Mouse (Mus musculus): ENCODE data around the gene Abhd4. TPM values are rescaled to one million over a fixed set of nuclear protein-coding genes. Genes with fewer than 3 reads are reported as not detected.

The Abhd4 gene
- polyA plus RNA-seq, 1 experiment from 2014 or later, result 53.5 TPM

DNA sequence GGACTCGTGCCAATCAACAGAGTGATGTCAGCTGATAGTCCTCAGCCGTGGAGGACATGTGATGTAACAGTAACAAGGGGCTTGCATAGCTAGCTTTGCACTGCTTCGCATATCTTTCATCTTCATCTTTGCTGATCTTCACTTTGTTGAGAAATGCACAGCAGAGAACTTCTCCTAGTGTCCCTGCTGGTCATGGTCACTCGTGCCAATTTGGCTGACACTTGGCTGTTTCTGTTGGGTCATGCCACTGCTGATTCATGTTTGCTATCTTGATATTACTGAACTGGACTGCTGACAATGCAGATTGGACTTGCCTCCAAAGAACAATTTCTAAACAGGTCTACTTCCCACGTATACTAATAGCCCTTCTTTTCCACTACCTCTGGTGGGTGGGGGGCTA, 46.1 kb downstream of the Abhd4 start:
- Histone ChIP-seq H3K4me2 (ENCODE audit: low read depth, low read length, severe bottlenecking) (no peak overlapping the region), H3K36me3 (ENCODE audit: control insufficient read depth, insufficient read depth, low read length) (no peaks in the 10 kb centered on the region), H3K9ac (ENCODE audit: low read length) (no peak overlapping the region), H3K4me1 (replicated peaks; ENCODE audit: control insufficient read depth, insufficient read depth, low read length) (no peaks in the 10 kb centered on the region), H3K9me3 (ENCODE audit: control insufficient read depth, low read length) (no peaks in the 10 kb centered on the region; the same call in 1 of the 2 replicates), H3K4me3 (ENCODE audit: low read depth, low read length) (no peak overlapping the region), H3K27me3 (ENCODE audit: control insufficient read depth, insufficient read depth, low read length) (no peaks in the 10 kb centered on the region), H3K27ac (ENCODE audit: low read depth, low read length) (no peak overlapping the region)
- DNase-seq (ENCODE audit: low spot score), result no peak
- ATAC-seq (replicated peaks; ENCODE audit: low FRiP score), result no peak
- WGBS, result 86% methylated on average over 5 of the region's 5 CpGs

DNA sequence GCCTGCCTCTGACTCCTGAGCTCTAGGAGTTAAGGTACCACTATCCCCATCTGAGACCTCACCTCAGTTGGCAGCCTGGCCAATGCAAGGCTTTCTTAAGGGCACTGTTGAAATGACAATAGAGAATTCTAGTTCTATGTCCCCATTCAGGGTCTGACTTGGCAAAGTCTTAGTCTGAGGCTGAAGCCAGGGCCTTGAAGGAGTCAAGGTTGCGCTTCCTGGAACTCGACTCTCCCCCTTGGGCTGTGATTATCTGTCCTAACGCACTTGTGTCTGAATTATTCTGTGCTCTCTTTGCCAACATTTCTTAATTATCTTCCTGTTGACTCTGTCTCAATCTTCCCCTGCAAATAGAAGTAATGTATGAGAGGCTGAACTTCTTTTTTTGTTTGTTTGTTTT, 46.7 kb downstream of the Abhd4 start:
- Histone ChIP-seq H3K4me2 (ENCODE audit: low read depth, low read length, severe bottlenecking) (no peak overlapping the region), H3K9me3 (ENCODE audit: control insufficient read depth, low read length) (no peaks in the 10 kb centered on the region; the same call in 1 of the 2 replicates), H3K4me3 (ENCODE audit: low read depth, low read length) (no peak overlapping the region), H3K9ac (ENCODE audit: low read length) (no peak overlapping the region), H3K4me1 (replicated peaks; ENCODE audit: control insufficient read depth, insufficient read depth, low read length) (no peaks in the 10 kb centered on the region), H3K36me3 (ENCODE audit: control insufficient read depth, insufficient read depth, low read length) (no peaks in the 10 kb centered on the region), H3K27me3 (ENCODE audit: control insufficient read depth, insufficient read depth, low read length) (no peaks in the 10 kb centered on the region), H3K27ac (ENCODE audit: low read depth, low read length) (no peak overlapping the region)
- DNase-seq (ENCODE audit: low spot score) (no peak), ATAC-seq (replicated peaks; ENCODE audit: low FRiP score) (no peak)
- WGBS, result 88% methylated on average over 3 of the region's 3 CpGs

DNA sequence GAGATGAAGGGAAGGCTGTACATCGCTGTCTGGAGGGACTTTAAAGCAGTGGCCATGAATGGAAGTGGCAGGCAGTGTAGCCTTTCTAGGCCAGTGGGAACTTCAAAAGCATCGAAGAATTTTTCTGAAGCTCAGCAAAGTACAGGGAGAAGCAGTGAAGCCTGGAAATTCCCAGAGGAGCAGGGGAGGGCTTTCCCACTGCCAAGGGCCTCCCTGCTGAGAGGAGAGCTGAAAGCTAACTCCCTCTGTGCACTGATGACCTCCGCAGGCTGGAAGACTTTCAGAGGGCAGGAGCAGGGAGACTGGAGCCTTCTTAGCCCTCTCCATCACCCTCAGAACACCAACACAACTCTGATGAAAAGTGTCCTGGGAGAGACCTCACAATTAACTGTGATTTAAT, 57.8 kb downstream of the Abhd4 start:
- Histone ChIP-seq H3K9me3 (ENCODE audit: control insufficient read depth, low read length) (no peaks in the 10 kb centered on the region), H3K27ac (ENCODE audit: low read depth, low read length) (no peak overlapping the region), H3K9ac (ENCODE audit: low read length) (no peak overlapping the region), H3K4me2 (ENCODE audit: low read depth, low read length, severe bottlenecking) (no peak overlapping the region), H3K27me3 (ENCODE audit: control insufficient read depth, insufficient read depth, low read length) (no peaks in the 10 kb centered on the region), H3K4me1 (replicated peaks; ENCODE audit: control insufficient read depth, insufficient read depth, low read length) (no peaks in the 10 kb centered on the region), H3K36me3 (ENCODE audit: control insufficient read depth, insufficient read depth, low read length) (no peaks in the 10 kb centered on the region), H3K4me3 (ENCODE audit: low read depth, low read length) (no peak overlapping the region)
- no peak for DNase-seq (ENCODE audit: low spot score)
- 28% methylated on average over 3 of the region's 3 CpGs for WGBS
- ATAC-seq (replicated peaks; ENCODE audit: low FRiP score), result no peak

Other genes with a start within 250 kb of the Abhd4 start
- gene Dad1, start 84 bp upstream of the Abhd4 start, polyA plus RNA-seq (2014; fragmentation: Nextera tagmentation; extraction: Ambion mirVana), result 233 and 240 TPM in 2 replicates
- not detected in 2 replicates for gene Olfr49, start 30.8 kb downstream of the Abhd4 start, polyA plus RNA-seq (2014; fragmentation: Nextera tagmentation; extraction: Ambion mirVana)
- 56.7 and 58.3 TPM in 2 replicates for gene Oxa1l, start 106.6 kb downstream of the Abhd4 start, polyA plus RNA-seq (2014; fragmentation: Nextera tagmentation; extraction: Ambion mirVana)
- gene Slc7a7, start 163.6 kb downstream of the Abhd4 start, polyA plus RNA-seq (2014; fragmentation: Nextera tagmentation; extraction: Ambion mirVana), result 4.5 and 5.0 TPM in 2 replicates
- 220 and 221 TPM in 2 replicates for gene Mrpl52, start 172.7 kb downstream of the Abhd4 start, polyA plus RNA-seq (2014; fragmentation: Nextera tagmentation; extraction: Ambion mirVana)
- gene Mmp14, start 177.4 kb downstream of the Abhd4 start, polyA plus RNA-seq (2014; fragmentation: Nextera tagmentation; extraction: Ambion mirVana), result 70.7 and 71.6 TPM in 2 replicates
- 28.8 and 29.9 TPM in 2 replicates for gene Lrp10, start 209.9 kb downstream of the Abhd4 start, polyA plus RNA-seq (2014; fragmentation: Nextera tagmentation; extraction: Ambion mirVana)
- 18.8 and 19.8 TPM in 2 replicates for gene Rem2, start 221.9 kb downstream of the Abhd4 start, polyA plus RNA-seq (2014; fragmentation: Nextera tagmentation; extraction: Ambion mirVana)

Data from forebrain, embryonic 11.5 days (tissue).